Mouse (Mus musculus): ENCODE measurements at regions not wholly inside any gene's neighbourhood (a gene's known extent, or its start where the extent isn't known, plus 50 kb on each side); places are given as distances from the start of the nearest gene placed in this dataset.

DNA sequence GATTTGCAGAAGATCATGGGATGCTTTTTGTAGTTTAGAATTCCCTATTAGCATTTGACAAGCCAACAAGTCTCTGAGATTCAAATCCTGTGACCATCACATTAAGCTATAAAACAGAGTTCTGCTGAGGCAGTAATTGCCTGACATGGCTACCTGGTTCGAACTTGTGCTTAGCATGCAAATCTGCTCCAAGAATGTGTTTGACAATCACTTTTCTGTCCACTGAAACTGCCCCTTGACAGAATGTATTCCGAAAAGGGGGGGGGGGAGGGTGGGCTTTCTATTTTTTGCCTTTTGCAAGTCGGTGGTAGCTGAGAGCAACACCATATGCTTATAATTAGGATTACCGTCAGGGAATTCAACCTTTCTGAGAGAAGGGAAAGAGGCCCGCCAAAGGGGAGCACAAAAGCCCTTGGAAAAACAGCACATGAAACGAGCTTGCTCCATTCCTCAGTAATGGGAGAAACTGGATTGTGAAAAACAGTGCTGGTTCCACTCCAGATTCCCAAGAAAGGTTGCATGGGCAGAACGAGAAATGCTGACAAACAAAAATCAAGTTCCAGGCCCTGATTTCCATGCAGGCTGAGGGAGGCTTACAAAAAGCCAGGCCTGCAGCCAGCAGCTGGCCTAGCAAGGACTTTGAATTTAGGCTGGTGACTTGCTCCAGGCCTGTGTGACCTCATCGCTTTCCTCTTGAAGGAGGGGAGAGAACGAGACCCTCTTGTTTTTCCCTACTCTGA is 176.1 kb upstream of the Ldb2 start:
- H3K4me3 ChIP-seq = no peak overlapping the region
- ATAC-seq (ENCODE audit: insufficient number of reproducible peaks, insufficient read depth, low FRiP score, low TSS enrichment, low read depth) = peak; percentile 59; the same call in 1 of the 2 replicates
- H3K4me1 ChIP-seq = peaks cover 19% of the 10 kb centered on the region
- H3K27me3 ChIP-seq = no peaks in the 10 kb centered on the region
- H3K36me3 ChIP-seq = no peaks in the 10 kb centered on the region
- no peak overlapping the region for H3K4me2 ChIP-seq
- H3K9me3 ChIP-seq = no peaks in the 10 kb centered on the region
- H3K9ac ChIP-seq = no peak overlapping the region
- H3K27ac ChIP-seq = peak overlapping the region; percentile 95
- WGBS = 12% methylated on average over 9 of the region's 9 CpGs

DNA sequence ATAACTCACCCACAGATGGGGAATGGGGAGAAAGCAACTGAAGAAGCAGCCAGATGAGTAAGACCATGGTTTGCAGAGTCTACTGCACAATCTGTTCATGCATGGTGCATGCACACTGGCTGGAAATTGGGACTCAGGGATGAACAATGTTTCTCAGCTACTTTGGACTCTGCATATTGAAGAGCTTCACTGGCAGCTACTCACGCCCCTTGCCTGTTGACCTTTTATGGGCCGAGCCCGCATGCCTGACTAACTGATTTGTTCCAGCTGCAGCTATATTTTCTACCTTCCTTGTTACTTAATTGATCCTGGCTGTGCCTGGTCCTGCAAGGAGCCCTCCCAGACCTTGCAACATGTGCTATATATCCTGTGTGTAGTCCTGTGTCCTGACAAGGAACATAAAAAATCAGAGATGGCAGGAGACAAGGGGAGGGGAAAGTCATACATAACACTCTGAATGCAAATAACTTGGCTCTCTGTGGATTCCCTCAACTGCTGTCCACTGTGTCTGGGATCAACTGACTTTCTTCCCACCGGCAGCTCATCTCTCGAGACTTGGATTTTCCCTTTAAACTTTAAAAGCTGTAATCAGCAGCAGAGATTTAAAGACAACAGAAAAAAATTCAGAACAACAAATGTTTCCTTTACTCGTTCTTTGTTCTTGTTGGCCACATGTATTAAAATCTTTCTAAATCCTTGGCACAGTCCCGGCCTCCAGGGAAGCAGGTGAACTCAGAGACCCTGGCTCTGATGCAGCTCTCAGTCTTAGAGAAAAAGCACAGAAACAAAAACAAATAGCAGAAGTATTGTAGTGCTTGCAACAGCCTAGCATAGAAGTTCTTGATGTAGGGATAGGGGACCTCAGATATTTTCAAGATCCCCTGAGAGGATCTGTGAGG is 143.8 kb upstream of the Ldb2 start:
- Histone ChIP-seq H3K27me3 (no peaks in the 10 kb centered on the region), H3K9me3 (no peaks in the 10 kb centered on the region; the same call in 1 of the 2 replicates), H3K27ac (peak overlapping the region; percentile 51; the same call in 1 of the 2 replicates), H3K4me2 (no peak overlapping the region), H3K4me3 (no peak overlapping the region), H3K9ac (no peak overlapping the region), H3K4me1 (peaks cover 17% of the 10 kb centered on the region), H3K36me3 (no peaks in the 10 kb centered on the region)
- peak; percentile 59; the same call in 1 of the 2 replicates for ATAC-seq (ENCODE audit: insufficient number of reproducible peaks, insufficient read depth, low FRiP score, low TSS enrichment, low read depth)
- WGBS = 16% methylated on average over 7 of the region's 7 CpGs

DNA sequence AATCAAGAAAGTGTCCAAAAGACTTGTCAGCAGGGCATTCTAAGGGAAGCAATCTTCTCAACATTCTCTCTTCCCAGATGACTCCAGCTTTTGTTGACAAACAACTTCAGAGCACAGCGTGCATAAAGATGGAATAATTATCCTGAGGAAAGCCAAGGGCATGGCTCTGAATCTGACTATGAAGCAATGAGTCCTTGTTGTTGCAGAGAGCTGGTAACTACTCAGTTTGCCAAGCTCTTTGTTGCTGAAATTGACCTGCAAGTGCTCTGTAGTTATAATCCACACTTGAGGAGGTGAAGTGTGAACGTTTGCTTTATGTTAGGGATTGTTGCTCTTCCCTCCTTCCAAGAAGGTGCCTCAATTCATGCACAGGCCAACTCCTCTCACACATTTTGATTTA is 143.1 kb upstream of the Ldb2 start:
- Histone ChIP-seq H3K4me1 (peaks cover 17% of the 10 kb centered on the region), H3K27me3 (no peaks in the 10 kb centered on the region), H3K27ac (0 out of 2 replicates have a peak overlapping the region, but pooled peaks have one; percentile 51), H3K36me3 (no peaks in the 10 kb centered on the region), H3K9me3 (no peaks in the 10 kb centered on the region; the same call in 1 of the 2 replicates), H3K4me3 (no peak overlapping the region), H3K9ac (no peak overlapping the region), H3K4me2 (no peak overlapping the region)
- no peak for ATAC-seq (ENCODE audit: insufficient number of reproducible peaks, insufficient read depth, low FRiP score, low TSS enrichment, low read depth)
- 53% methylated on average over 2 of the region's 2 CpGs for WGBS

DNA sequence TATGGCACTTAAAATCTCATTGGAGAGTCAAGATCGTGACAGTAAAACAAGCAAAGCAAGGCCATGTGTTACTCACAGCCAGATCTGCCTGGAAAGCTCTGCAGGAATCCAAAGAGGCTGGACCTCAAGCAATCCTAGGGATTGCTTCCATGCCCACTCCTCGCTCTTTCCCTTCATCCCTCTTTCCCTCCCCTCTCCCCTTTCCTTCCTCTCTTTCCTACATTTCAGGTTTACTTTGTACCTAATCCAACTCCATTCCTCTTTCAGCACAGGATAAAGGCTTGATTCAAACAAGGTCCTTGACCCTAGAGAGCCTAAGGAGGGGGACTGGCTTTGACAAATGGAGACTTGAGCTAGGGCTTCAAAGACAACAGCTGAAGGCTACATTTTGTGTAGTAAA is 126.0 kb upstream of the Ldb2 start:
- H3K27ac ChIP-seq = no peak overlapping the region
- no peaks in the 10 kb centered on the region for H3K27me3 ChIP-seq
- no peaks in the 10 kb centered on the region for H3K36me3 ChIP-seq
- H3K9ac ChIP-seq = no peak overlapping the region
- no peak overlapping the region for H3K4me2 ChIP-seq
- WGBS = 34% methylated on average over 2 of the region's 2 CpGs
- H3K4me3 ChIP-seq = no peak overlapping the region
- peaks cover 11% of the 10 kb centered on the region for H3K4me1 ChIP-seq
- ATAC-seq (ENCODE audit: insufficient number of reproducible peaks, insufficient read depth, low FRiP score, low TSS enrichment, low read depth) = no peak
- H3K9me3 ChIP-seq = no peaks in the 10 kb centered on the region

DNA sequence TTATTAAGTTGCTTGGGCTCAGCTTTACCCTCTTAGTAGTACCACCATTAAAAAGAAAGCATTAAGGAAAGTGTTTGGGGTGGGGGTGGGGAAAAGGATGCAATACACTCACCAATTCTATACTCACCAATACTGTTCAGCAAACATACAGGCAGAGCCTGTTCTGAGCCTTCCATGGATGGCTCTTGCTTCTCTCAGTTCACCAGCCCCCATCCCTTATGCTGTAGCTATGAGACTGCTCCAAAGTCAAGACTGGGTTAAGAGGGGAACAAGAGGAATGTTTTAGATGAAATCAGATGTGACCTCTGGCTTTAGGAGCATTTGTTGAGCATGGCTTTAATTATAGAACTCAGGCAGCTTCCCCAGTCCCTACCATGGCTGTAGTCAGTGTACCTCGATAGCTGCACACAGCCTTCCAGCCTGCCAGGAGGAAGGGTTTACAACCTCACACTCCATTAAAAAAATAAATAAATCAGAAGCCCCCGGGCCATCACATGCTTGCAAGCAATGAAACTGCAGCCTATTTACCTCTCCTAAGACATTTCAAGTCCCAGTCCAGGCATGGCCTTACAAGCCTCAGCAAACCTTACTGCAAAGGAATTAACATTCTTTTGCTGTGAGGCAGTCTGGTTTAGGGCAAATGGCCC is 122.8 kb upstream of the Ldb2 start:
- Histone ChIP-seq H3K4me3 (no peak overlapping the region), H3K9me3 (no peaks in the 10 kb centered on the region), H3K4me1 (peaks cover 15% of the 10 kb centered on the region), H3K27ac (peak overlapping the region; percentile 17), H3K27me3 (no peaks in the 10 kb centered on the region), H3K4me2 (no peak overlapping the region), H3K36me3 (no peaks in the 10 kb centered on the region), H3K9ac (no peak overlapping the region)
- 5% methylated on average over 2 of the region's 2 CpGs for WGBS
- no peak; the same call in 1 of the 2 replicates for ATAC-seq (ENCODE audit: insufficient number of reproducible peaks, insufficient read depth, low FRiP score, low TSS enrichment, low read depth)

DNA sequence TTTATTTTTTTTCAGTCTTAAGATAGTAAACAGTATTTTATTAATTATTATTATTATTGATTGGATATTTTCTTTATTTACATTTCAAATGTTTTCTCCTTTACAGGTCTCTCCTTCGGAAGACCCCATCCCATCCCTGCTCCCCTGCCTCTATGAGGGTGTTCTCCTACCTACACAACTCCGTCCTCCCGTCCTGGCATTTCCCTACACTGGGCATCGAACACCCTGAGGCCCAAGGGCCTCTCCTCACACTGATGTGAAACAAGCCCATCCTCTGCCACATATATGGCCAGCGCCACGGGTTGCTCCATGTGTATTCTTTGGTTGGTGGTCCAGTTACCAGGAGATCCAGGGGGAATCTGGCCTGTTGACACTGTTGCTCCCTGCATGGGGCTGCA is 118.3 kb upstream of the Ldb2 start:
- Histone ChIP-seq H3K36me3 (no peaks in the 10 kb centered on the region), H3K4me3 (no peak overlapping the region), H3K27ac (no peak overlapping the region), H3K9ac (no peak overlapping the region), H3K4me2 (no peak overlapping the region; the same call in 1 of the 2 replicates), H3K27me3 (no peaks in the 10 kb centered on the region), H3K4me1 (peaks cover 17% of the 10 kb centered on the region), H3K9me3 (no peaks in the 10 kb centered on the region)
- 91% methylated on average over 6 of the region's 6 CpGs for WGBS
- ATAC-seq (ENCODE audit: insufficient number of reproducible peaks, insufficient read depth, low FRiP score, low TSS enrichment, low read depth) = 0 out of 2 replicates have a peak, but pooled peaks have one; percentile 52

DNA sequence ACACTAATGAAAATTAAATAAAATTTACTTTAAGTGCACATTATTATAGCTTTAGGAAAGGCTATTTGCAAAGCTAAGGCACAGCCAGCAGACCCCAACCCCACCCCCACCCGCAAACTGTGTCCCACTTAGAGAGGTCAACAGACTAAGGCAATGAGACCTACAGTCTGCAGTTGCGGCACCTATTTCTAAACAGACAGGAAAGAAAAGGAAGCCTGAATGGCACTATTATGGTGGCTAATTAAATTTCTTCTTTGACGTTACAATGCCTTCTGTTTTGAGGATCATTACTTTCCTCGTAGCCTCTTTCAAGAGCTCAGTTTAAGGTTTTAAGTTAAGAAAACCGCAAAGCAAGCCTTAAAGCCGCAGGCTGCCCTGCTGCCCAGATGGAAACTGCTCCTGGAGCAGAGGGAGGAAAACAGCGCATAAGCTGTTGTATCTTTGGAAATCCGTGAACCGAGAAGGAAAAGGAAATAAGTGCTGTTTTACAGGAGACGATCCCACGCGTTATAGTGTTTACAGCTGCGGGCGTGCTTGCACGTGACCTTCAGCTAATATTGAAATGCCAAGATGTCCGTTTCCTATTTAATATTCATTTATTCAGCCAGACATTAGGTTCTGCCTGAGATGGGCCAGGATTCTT is 117.8 kb upstream of the Ldb2 start:
- Histone ChIP-seq H3K9me3 (no peaks in the 10 kb centered on the region), H3K36me3 (no peaks in the 10 kb centered on the region), H3K4me1 (peaks cover 13% of the 10 kb centered on the region), H3K27ac (no peak overlapping the region), H3K9ac (no peak overlapping the region), H3K4me2 (peak overlapping the region; percentile 43), H3K27me3 (no peaks in the 10 kb centered on the region), H3K4me3 (0 out of 2 replicates have a peak overlapping the region, but pooled peaks have one; percentile 5)
- no peak for ATAC-seq (ENCODE audit: insufficient number of reproducible peaks, insufficient read depth, low FRiP score, low TSS enrichment, low read depth)
- 28% methylated on average over 16 of the region's 16 CpGs for WGBS

GRCm38 (mm10) chr5:44902541-44902940 is 103.1 kb upstream of the Ldb2 start:
- Histone ChIP-seq H3K4me2 (0 out of 2 replicates have a peak overlapping the region, but pooled peaks have one; percentile 11), H3K9me3 (no peaks in the 10 kb centered on the region), H3K4me3 (no peak overlapping the region), H3K9ac (no peak overlapping the region), H3K27ac (peak overlapping the region; percentile 81), H3K27me3 (no peaks in the 10 kb centered on the region), H3K36me3 (no peaks in the 10 kb centered on the region), H3K4me1 (peaks cover 10% of the 10 kb centered on the region)
- 0 out of 2 replicates have a peak, but pooled peaks have one; percentile 43 for ATAC-seq (ENCODE audit: insufficient number of reproducible peaks, insufficient read depth, low FRiP score, low TSS enrichment, low read depth)
- 24% methylated on average over 6 of the region's 6 CpGs for WGBS

GRCm38 (mm10) chr5:44886566-44887070 is 87.1 kb upstream of the Ldb2 start:
- no peaks in the 10 kb centered on the region for H3K27me3 ChIP-seq
- 80% methylated on average over 4 of the region's 4 CpGs for WGBS
- no peak overlapping the region for H3K4me3 ChIP-seq
- no peak overlapping the region for H3K9ac ChIP-seq
- H3K4me2 ChIP-seq = no peak overlapping the region
- H3K36me3 ChIP-seq = no peaks in the 10 kb centered on the region
- H3K27ac ChIP-seq = no peak overlapping the region
- H3K4me1 ChIP-seq = no peaks in the 10 kb centered on the region
- no peak for ATAC-seq (ENCODE audit: insufficient number of reproducible peaks, insufficient read depth, low FRiP score, low TSS enrichment, low read depth)
- no peaks in the 10 kb centered on the region for H3K9me3 ChIP-seq

GRCm38 (mm10) chr5:44876946-44877345 is 77.5 kb upstream of the Ldb2 start:
- no peak overlapping the region for H3K4me2 ChIP-seq

GRCm38 (mm10) chr5:44872243-44872642 is 72.8 kb upstream of the Ldb2 start:
- H3K9ac ChIP-seq = no peak overlapping the region
- H3K4me2 ChIP-seq = no peak overlapping the region
- no peaks in the 10 kb centered on the region for H3K9me3 ChIP-seq
- H3K27ac ChIP-seq = no peak overlapping the region
- no peak overlapping the region for H3K4me3 ChIP-seq
- no peaks in the 10 kb centered on the region for H3K27me3 ChIP-seq
- H3K36me3 ChIP-seq = no peaks in the 10 kb centered on the region
- H3K4me1 ChIP-seq = peaks cover 25% of the 10 kb centered on the region
- WGBS = 14% methylated on average over 7 of the region's 7 CpGs
- ATAC-seq (ENCODE audit: insufficient number of reproducible peaks, insufficient read depth, low FRiP score, low TSS enrichment, low read depth) = no peak

More at GRCm38 (mm10) chr5:44876946-44877345, 77.5 kb upstream of the Ldb2 start:
- Histone ChIP-seq H3K9ac (no peak overlapping the region), H3K4me1 (peaks cover 11% of the 10 kb centered on the region; the same call in 1 of the 2 replicates), H3K27me3 (no peaks in the 10 kb centered on the region), H3K9me3 (no peaks in the 10 kb centered on the region), H3K36me3 (no peaks in the 10 kb centered on the region), H3K4me3 (no peak overlapping the region), H3K27ac (no peak overlapping the region)
- no peak for ATAC-seq (ENCODE audit: insufficient number of reproducible peaks, insufficient read depth, low FRiP score, low TSS enrichment, low read depth)
- 66% methylated on average over 3 of the region's 3 CpGs for WGBS
